Mouse (Mus musculus) MEL (cell line): ENCODE data around the gene Susd4. TPM values are rescaled to one million over a fixed set of nuclear protein-coding genes. Genes with fewer than 3 reads are reported as not detected.

Source experiments
- DNase-seq: peaks from one replicate; pipeline ENCODE4 v3.0.0; 2011; ENCODE audit warnings: low read depth, low spot score
- H3K27ac ChIP-seq: 2 replicates; pipeline ENCODE4 v1.5.1; 2012; ENCODE audit warnings: low read depth, mild to moderate bottlenecking, control low read depth, low read length, moderate library complexity; ENCODE audit not compliant: control insufficient read depth
- H3K27me3 ChIP-seq, 2 experiments: fragments of 150-350 bp in 1 of 2; sonication (generic) in 1 of 2; 2 replicates each; pipeline ENCODE4 v1.6.1; 2012; ENCODE audit warnings: low read length in 2 of 2, mild to moderate bottlenecking in 2 of 2, improper control_type of control experiment in 1 of 2, moderate library complexity in 1 of 2; ENCODE audit not compliant: insufficient read depth in 2 of 2, control insufficient read depth in 1 of 2
- H3K36me3 ChIP-seq, 2 experiments: 2 replicates each; pipeline ENCODE4 v1.6.1; 2012 to 2014; ENCODE audit warnings: low read length in 2 of 2, improper control_type of control experiment in 1 of 2, inconsistent platforms in 1 of 2, mild to moderate bottlenecking in 1 of 2; ENCODE audit not compliant: insufficient read depth in 2 of 2, control insufficient read depth in 1 of 2
- H3K4me1 ChIP-seq, 2 experiments: fragments of 150-350 bp in 1 of 2; sonication (generic) in 1 of 2; 2 replicates each; pipeline ENCODE4 v1.6.1; 2012; ENCODE audit warnings: low read length in 2 of 2, improper control_type of control experiment in 1 of 2, mild to moderate bottlenecking in 1 of 2; ENCODE audit not compliant: insufficient read depth in 2 of 2, control insufficient read depth in 1 of 2
- H3K4me3 ChIP-seq, 2 experiments: fragments of 150-350 bp in 1 of 2; sonication (generic) in 1 of 2; 2 replicates each; pipeline ENCODE4 v1.5.1; 2012; ENCODE audit warnings: low read depth in 2 of 2, low read length in 2 of 2, mild to moderate bottlenecking in 2 of 2, moderate library complexity in 2 of 2, control low read depth in 1 of 2, improper control_type of control experiment in 1 of 2; ENCODE audit not compliant: control insufficient read depth in 1 of 2, insufficient read depth in 1 of 2
- H3K79me2 ChIP-seq: 2 replicates; pipeline ENCODE4 v1.6.1; 2012; ENCODE audit warnings: mild to moderate bottlenecking, low read length, moderate library complexity; ENCODE audit not compliant: control insufficient read depth, poor library complexity, insufficient read depth
- H3K9ac ChIP-seq: 2 replicates; pipeline ENCODE4 v1.6.1; 2012; ENCODE audit warnings: low read depth, mild to moderate bottlenecking, control low read depth, low read length, moderate library complexity; ENCODE audit not compliant: control insufficient read depth, poor library complexity, severe bottlenecking
- H3K9me3 ChIP-seq: fragments of 150-350 bp; sonication (generic); replicated peaks from 2 replicates; pipeline ENCODE4 v1.6.1; 2012; ENCODE audit warnings: mild to moderate bottlenecking, low read length, improper control_type of control experiment, moderate library complexity; ENCODE audit not compliant: insufficient read depth
- BHLHE40 ChIP-seq: IDR thresholded peaks from 2 replicates; pipeline ENCODE4 v1.6.1; 2012; ENCODE audit warnings: low read depth, mild to moderate bottlenecking, inconsistent platforms, low read length, improper control_type of control experiment, borderline replicate concordance
- E2F4 ChIP-seq: IDR thresholded peaks from 2 replicates; pipeline ENCODE4 v1.6.1; 2011; ENCODE audit warnings: low read depth, low read length, improper control_type of control experiment, borderline replicate concordance
- ELF1 ChIP-seq: IDR thresholded peaks from 2 replicates; pipeline ENCODE4 v1.6.1; 2014; ENCODE audit warnings: low read depth, mild to moderate bottlenecking, inconsistent platforms, low read length, improper control_type of control experiment, moderate library complexity
- EP300 ChIP-seq, 2 experiments: IDR thresholded peaks; 2 replicates each; pipeline ENCODE4 v1.6.1; 2011; ENCODE audit warnings: improper control_type of control experiment in 2 of 2, low read length in 2 of 2, low read depth in 1 of 2, mild to moderate bottlenecking in 1 of 2
- GABPA ChIP-seq: IDR thresholded peaks from 2 replicates; pipeline ENCODE4 v1.6.1; 2012; ENCODE audit warnings: low read depth, mild to moderate bottlenecking, inconsistent platforms, low read length, improper control_type of control experiment, moderate library complexity
- MAFK ChIP-seq: IDR thresholded peaks from 2 replicates; pipeline ENCODE4 v1.6.1; 2011; ENCODE audit warnings: low read depth, mild to moderate bottlenecking, low read length, improper control_type of control experiment, borderline replicate concordance
- MAZ ChIP-seq: IDR thresholded peaks from 2 replicates; pipeline ENCODE4 v1.6.1; 2012; ENCODE audit warnings: low read depth, mild to moderate bottlenecking, inconsistent platforms, low read length, improper control_type of control experiment
- MEF2A ChIP-seq: IDR thresholded peaks from 2 replicates; pipeline ENCODE4 v1.6.1; 2014; ENCODE audit warnings: low read depth, mild to moderate bottlenecking, inconsistent platforms, low read length, improper control_type of control experiment; ENCODE audit not compliant: poor library complexity, insufficient replicate concordance, severe bottlenecking; ENCODE audit errors: extremely low read depth
- MXI1 ChIP-seq: IDR thresholded peaks from 2 replicates; pipeline ENCODE4 v1.6.1; 2011; ENCODE audit warnings: mild to moderate bottlenecking, low read depth, low read length, improper control_type of control experiment
- MYC ChIP-seq: IDR thresholded peaks from 2 replicates; pipeline ENCODE4 v1.6.1; 2011; ENCODE audit warnings: low read depth, mild to moderate bottlenecking, low read length, improper control_type of control experiment, moderate library complexity
- NELFE ChIP-seq: IDR thresholded peaks from 2 replicates; pipeline ENCODE4 v1.6.1; 2011; ENCODE audit warnings: low read depth, low read length, improper control_type of control experiment
- NRF1 ChIP-seq: IDR thresholded peaks from 2 replicates; pipeline ENCODE4 v1.6.1; 2014; ENCODE audit warnings: low read depth, mild to moderate bottlenecking, inconsistent platforms, low read length, improper control_type of control experiment, moderate library complexity; ENCODE audit not compliant: poor library complexity, insufficient read depth, severe bottlenecking
- POLR2AphosphoS5 ChIP-seq: IDR thresholded peaks from 2 replicates; pipeline ENCODE4 v1.6.1; 2012; ENCODE audit warnings: low read depth, borderline replicate concordance, mild to moderate bottlenecking, inconsistent platforms, low read length, moderate library complexity, mixed read lengths
- RCOR1 ChIP-seq: IDR thresholded peaks from 2 replicates; pipeline ENCODE4 v1.6.1; 2012; ENCODE audit warnings: low read depth, mild to moderate bottlenecking, inconsistent platforms, low read length, improper control_type of control experiment
- SIN3A ChIP-seq: IDR thresholded peaks from 2 replicates; pipeline ENCODE4 v1.6.1; 2012; ENCODE audit warnings: low read length, improper control_type of control experiment, inconsistent platforms
- TBP ChIP-seq: IDR thresholded peaks from 2 replicates; pipeline ENCODE4 v1.8.0; 2011; ENCODE audit warnings: low read depth, low read length, improper control_type of control experiment
- USF1 ChIP-seq: IDR thresholded peaks from 2 replicates; pipeline ENCODE4 v1.6.1; 2014; ENCODE audit warnings: low read depth, mild to moderate bottlenecking, inconsistent platforms, low read length, improper control_type of control experiment, moderate library complexity
- ZMIZ1 ChIP-seq: IDR thresholded peaks from 2 replicates; pipeline ENCODE4 v1.6.1; 2012; ENCODE audit warnings: low read depth, mild to moderate bottlenecking, inconsistent platforms, low read length, improper control_type of control experiment, moderate library complexity
- polyA plus RNA-seq, 2 experiments: library from polyadenylated mRNA; stranded (reverse) in 1 of 2; unstranded in 1 of 2; fragments of >175 nt in 1 of 2; fragments of >200 nt in 1 of 2; gene quantifications; 2 replicates each; pipeline versions ENCODE4 v1.2.1 to v1.2.4; 2012; ENCODE audit warnings: low replicate concordance in 2 of 2, low read depth in 1 of 2; ENCODE audit not compliant: insufficient read length in 2 of 2, insufficient read depth in 1 of 2, missing spikeins in 1 of 2
- total RNA-seq: library from RNA; depleted of rRNA; stranded (reverse); fragments of 300-350 nt; gene quantifications from 2 replicates; pipeline ENCODE4 v1.2.3, GENCODE M21; 2012

Susd4 gene
- total and polyA plus RNA-seq, 3 experiments = not detected

GRCm38 (mm10) chr1:182927878-182928851, 164.5 kb downstream of the Susd4 start:
- peaks cover 0 to 12% of the 10 kb centered on the region in 2 experiments; a peak in 1 of 4 replicates for H3K4me1 ChIP-seq
- DNase-seq = peak; percentile 37
- TF ChIP-seq MEF2A (no peak), TBP (no peak), EP300 (IDR thresholded peaks at IDR 0.05; ENCODE audit: low read depth in 1 of 2, low read length in 2 of 2) (no peak), MAZ (no peak), ELF1 (no peak), RCOR1 (no peak)
- H3K9ac ChIP-seq = no peak overlapping the region
- no peaks in the 10 kb centered on the region for H3K36me3 ChIP-seq
- H3K27me3 ChIP-seq = no peaks in the 10 kb centered on the region
- H3K9me3 ChIP-seq = no peaks in the 10 kb centered on the region
- peak overlapping the region in 1 of 2 experiments; percentile 20; a peak in 3 of 4 replicates for H3K4me3 ChIP-seq
- H3K27ac ChIP-seq = no peak overlapping the region
- H3K79me2 ChIP-seq = no peaks in the 10 kb centered on the region

GRCm38 (mm10) chr1:182935469-182935868, 171.8 kb downstream of the Susd4 start:
- 0 out of 4 replicates have a peak, but pooled peaks cover 0 to 1% of the 10 kb centered on the region in 2 experiments for H3K27me3 ChIP-seq
- TF ChIP-seq MXI1 (no peak), EP300 (IDR thresholded peaks at IDR 0.05; ENCODE audit: low read depth in 1 of 2, low read length in 2 of 2) (no peak), NELFE (no peak), USF1 (no peak), NRF1 (no peak), POLR2AphosphoS5 (no peak), MAFK (no peak), E2F4 (no peak), ZMIZ1 (no peak), MAZ (no peak), MYC (no peak), MEF2A (no peak), SIN3A (no peak), BHLHE40 (no peak), GABPA (no peak)

More at GRCm38 (mm10) chr1:182935469-182935868, 171.8 kb downstream of the Susd4 start:
- Histone ChIP-seq H3K27ac (no peak overlapping the region), H3K79me2 (no peaks in the 10 kb centered on the region), H3K9ac (no peak overlapping the region), H3K36me3 (no peaks in the 10 kb centered on the region), H3K9me3 (no peaks in the 10 kb centered on the region), H3K4me3 (no peak overlapping the region), H3K4me1 (no peaks in the 10 kb centered on the region)
- no peak for DNase-seq
